Mouse (Mus musculus) bone marrow, adult 2 months (tissue): ENCODE data around the gene Nsdhl. TPM values are rescaled to one million over a fixed set of nuclear protein-coding genes. Genes with fewer than 3 reads are reported as not detected.

ENCODE experiments used
- H3K27ac ChIP-seq: fragments of 200-500 bp; 2 replicates; pipeline ENCODE4 v1.5.1; 2012; ENCODE audit warnings: low read depth, mild to moderate bottlenecking, control low read depth, inconsistent platforms, low read length; ENCODE audit not compliant: control insufficient read depth, poor library complexity, insufficient read depth
- H3K4me1 ChIP-seq: fragments of 200-500 bp; 2 replicates; pipeline ENCODE4 v1.6.1; 2011; ENCODE audit warnings: low read length; ENCODE audit not compliant: control insufficient read depth, insufficient read depth
- H3K4me3 ChIP-seq: fragments of 200-500 bp; replicated peaks from 2 replicates; pipeline ENCODE3; 2011; ENCODE audit warnings: mild to moderate bottlenecking, low read depth, low read length, control low read depth; ENCODE audit not compliant: control insufficient read depth
- CTCF ChIP-seq: fragments of 200-500 bp; IDR thresholded peaks from 2 replicates; pipeline ENCODE4 v1.5.1; 2011; ENCODE audit warnings: low read length, control low read depth; ENCODE audit not compliant: control insufficient read depth, insufficient read depth
- POLR2A ChIP-seq: fragments of 200-500 bp; IDR thresholded peaks from 2 replicates; pipeline ENCODE4 v1.6.1; 2011; ENCODE audit warnings: low read depth, mild to moderate bottlenecking, control low read depth, low read length, borderline replicate concordance; ENCODE audit not compliant: control insufficient read depth
- WGBS: fragments of 180-500 bp; shearing (Covaris S2); methylation state at CpG from one replicate; pipeline ENCODE4 v1.1.7; 2018; 5-methylcytosine and 5-hydroxymethylcytosine counted together
- polyA plus RNA-seq: library from polyadenylated mRNA; stranded (reverse); fragments of >200 nt; gene quantifications from 2 replicates; pipeline ENCODE4 v1.2.4, GENCODE M21; 2011; ENCODE audit warnings: low replicate concordance; ENCODE audit not compliant: missing spikeins, insufficient read depth, insufficient read length

Gene Nsdhl
- polyA plus RNA-seq, 1 experiment: 8.6 TPM

DNA sequence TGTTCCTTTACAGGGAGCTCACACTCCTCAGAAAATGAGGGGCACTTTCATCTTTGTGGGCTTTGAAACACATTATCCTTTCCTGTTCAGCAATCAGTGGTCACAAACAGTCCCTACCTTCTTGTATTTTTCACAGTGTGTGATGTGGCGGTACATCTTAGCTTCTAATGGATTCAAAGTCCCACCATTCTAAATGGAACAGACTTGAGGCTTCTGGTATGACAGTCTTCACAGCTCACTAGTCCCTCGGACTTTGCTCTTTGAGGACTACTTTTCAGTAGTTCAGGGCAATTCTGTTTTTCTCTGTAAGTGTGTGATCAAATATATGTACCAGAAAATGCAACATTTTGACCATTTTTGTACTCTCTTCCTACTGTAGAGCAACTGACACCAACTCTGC, 3.0 kb downstream of the Nsdhl start:
- Histone ChIP-seq H3K4me3 (no peak overlapping the region), H3K27ac (no peak overlapping the region), H3K4me1 (no peaks in the 10 kb centered on the region; the same call in 1 of the 2 replicates)
- TF ChIP-seq CTCF (no peak), POLR2A (no peak)
- 77% methylated on average over 2 of the region's 2 CpGs for WGBS

DNA sequence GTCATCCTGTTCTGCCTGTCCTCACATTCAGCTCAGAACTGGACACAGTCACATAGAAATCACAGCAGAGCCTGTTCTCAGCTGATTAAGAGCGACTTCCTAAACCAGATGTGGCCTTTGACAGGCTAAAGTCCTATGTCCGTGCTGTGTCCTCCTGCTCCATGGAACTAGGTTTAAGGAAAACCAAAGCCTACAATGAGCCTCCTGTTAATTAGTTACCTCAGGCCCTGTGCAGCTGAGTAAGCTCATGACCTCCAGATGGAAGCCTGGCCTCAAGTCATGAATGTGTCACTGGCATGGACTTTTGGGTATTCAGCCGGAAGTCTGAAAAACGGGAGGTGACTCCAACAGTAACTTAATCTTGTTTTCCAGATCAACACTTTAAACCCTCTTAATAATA, 35.1 kb downstream of the Nsdhl start:
- no peak overlapping the region for H3K4me3 ChIP-seq
- no peak overlapping the region for H3K27ac ChIP-seq
- no peak for TF ChIP-seq POLR2A
- TF ChIP-seq CTCF: no peak
- no peaks in the 10 kb centered on the region for H3K4me1 ChIP-seq
- 84% methylated on average over 4 of the region's 4 CpGs for WGBS

DNA sequence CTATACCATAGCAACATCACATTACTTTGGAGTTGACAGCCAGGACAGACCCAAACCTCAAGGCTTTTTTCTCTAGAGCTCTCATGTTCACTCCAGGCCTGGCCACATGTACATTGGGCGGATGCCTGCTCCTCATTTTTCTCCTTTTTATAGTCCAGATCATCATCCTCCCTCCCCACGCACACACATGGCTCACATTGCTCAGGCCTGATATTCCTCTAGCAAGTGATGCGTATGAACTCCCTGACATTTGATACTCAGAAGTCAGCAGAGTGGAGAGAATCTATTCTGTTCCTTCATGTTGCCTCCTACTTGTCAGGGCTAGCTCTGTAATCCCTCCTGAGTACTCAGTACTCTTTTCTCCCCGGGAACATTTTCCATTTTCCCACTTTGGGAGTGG, 38.1 kb downstream of the Nsdhl start:
- no peaks in the 10 kb centered on the region for H3K4me1 ChIP-seq
- no peak overlapping the region for H3K27ac ChIP-seq
- WGBS: 86% methylated on average over 4 of the region's 4 CpGs
- no peak for TF ChIP-seq POLR2A
- no peak for TF ChIP-seq CTCF
- no peak overlapping the region for H3K4me3 ChIP-seq

DNA sequence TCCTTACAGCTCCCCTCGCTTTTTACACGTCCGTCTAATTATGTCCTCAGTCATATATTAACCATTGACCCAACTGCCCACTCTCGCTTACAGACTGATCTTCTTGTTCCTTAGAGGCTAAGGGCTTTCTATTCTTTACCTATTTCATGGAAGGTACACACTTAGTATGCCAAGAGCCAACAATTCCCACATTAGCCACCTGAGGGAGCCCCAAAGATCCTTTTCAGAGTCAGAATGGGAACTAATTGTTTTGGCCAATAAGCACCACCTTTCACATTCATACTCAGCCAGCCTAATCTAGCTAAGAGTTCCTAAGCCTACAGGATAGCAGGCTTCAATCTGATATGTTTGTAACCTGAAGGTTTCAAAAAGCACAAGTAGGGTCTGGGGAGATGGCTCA, 42.1 kb downstream of the Nsdhl start:
- Histone ChIP-seq H3K4me3 (no peak overlapping the region), H3K27ac (no peak overlapping the region), H3K4me1 (no peaks in the 10 kb centered on the region)
- no peak for TF ChIP-seq CTCF
- no peak for TF ChIP-seq POLR2A
- WGBS: 85% methylated on average over 4 of the region's 4 CpGs

DNA sequence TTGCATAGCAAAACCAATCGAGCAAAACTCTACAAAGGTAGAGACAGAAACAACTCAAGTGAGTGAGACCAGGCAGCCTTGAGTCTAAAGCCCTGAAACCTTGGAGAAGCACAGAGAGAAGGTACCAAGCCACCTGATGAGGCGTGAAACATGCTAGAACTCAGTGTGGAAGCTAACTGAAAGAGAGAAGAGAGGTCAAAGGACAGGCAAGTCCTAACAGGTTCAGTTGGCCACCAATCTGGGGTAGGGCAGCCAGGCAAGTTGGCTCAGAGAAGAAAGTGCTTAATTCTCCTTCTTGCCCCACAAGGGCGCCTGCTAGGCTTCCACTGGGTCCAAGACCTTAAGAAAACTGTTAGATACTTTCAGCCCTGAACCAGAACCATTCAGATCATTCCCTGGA, 43.2 kb downstream of the Nsdhl start:
- no peak for TF ChIP-seq CTCF
- TF ChIP-seq POLR2A: no peak
- WGBS: 69% methylated on average over 3 of the region's 3 CpGs
- H3K4me3 ChIP-seq: no peak overlapping the region
- H3K27ac ChIP-seq: no peak overlapping the region
- H3K4me1 ChIP-seq: no peaks in the 10 kb centered on the region

DNA sequence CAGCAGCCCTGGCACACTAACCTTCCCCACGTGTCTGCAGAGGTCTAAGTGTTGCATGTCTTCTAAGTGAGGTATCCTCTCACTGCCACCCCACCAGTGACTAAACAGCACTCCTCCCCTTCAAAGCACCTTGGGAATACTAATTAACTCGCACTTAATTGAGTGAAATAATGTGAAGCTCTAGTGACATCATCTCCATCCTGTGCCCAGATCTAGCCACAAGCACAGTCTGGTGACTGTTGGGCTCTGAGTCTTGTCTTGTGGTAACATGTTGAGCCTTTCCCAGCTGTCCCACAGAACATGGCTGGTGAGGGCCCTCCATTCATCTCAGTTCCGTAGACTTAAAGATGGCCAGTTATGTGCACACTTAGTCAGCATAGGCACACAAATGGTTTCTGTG, 44.4 kb downstream of the Nsdhl start:
- no peak for TF ChIP-seq CTCF
- TF ChIP-seq POLR2A: no peak
- 71% methylated on average over 3 of the region's 3 CpGs for WGBS
- Histone ChIP-seq H3K27ac (no peak overlapping the region), H3K4me1 (no peaks in the 10 kb centered on the region), H3K4me3 (no peak overlapping the region)

DNA sequence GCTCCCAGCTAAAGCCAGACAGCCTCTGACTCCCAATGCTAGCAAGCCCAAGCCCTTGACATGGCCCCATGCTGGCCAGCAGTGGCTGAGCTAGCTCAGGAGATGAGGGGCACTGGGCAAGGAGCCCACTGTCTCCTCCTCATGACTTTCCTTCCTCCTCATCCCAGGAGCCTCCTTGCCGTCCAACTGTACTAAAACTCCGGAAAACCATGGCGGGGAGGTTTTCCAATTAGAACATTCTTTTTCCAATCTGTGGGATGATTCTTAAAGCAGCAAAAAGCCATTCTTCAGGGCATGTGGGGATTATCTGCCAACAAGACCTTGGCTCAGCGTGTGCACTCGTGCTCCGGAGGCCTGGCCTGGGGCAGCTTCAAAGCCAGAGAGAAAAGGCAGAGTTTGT, 64.5 kb downstream of the Nsdhl start:
- WGBS: 66% methylated on average over 6 of the region's 6 CpGs
- TF ChIP-seq CTCF (no peak), POLR2A (no peak)
- no peaks in the 10 kb centered on the region for H3K4me1 ChIP-seq
- H3K27ac ChIP-seq: no peak overlapping the region
- H3K4me3 ChIP-seq: no peak overlapping the region

DNA sequence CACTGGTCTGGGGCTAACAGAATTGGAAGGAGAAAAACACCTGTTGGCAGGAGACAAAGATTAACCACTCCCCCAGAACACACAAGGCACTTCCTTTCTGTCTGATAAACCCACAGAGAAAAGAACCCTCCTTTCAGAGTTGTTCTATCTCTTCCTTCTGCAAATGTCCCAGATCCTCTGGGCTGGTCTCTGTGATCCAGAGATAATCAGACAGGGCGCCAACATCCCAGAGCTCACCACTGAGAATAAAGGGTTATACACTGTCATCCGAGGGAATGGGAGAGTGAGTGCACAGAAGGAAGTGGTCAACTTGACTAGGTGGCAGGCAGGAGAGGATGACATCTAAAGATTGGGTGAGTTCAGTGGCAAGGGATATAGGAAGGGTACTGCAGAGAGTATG, 67.2 kb downstream of the Nsdhl start:
- Histone ChIP-seq H3K4me1 (no peaks in the 10 kb centered on the region), H3K27ac (no peak overlapping the region), H3K4me3 (no peak overlapping the region)
- 29% methylated on average over 2 of the region's 2 CpGs for WGBS
- TF ChIP-seq CTCF (no peak), POLR2A (no peak)

DNA sequence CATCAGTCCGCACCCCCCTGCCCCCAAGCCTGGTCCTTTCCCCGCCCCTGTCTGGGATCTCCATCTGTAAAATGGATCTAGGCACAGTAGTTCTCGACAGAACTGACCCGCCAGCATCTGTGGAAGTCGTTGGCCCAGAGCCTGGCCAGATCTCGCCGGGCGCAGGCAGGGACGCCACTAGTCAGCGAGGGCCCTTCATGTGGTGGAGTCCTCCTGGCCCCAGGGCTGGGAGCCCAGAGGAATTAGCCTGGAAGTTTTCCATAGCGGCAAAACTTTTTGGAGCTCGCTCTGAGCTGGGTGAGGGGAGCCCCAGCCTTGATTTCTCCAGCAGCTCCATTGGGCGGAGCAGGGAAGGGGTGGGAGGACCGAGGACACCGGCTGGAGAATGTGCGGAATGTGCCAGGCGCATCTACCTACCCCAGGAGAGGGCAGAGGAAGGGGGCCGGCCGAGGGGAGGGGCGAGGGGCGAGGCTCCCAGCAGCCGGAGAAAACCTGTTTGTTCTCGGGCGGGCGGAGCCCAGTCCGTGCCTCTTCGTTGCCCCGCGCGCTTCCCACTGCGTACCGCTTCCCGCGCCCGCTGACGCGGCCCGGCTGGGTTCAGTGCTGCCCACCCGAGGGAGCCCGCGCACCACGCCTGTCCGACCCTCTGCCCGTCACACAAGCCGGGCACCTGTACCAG, 68.6 kb downstream of the Nsdhl start, which contains the start of gene Zfp185:
Gene Zfp185 (plus strand): TSS at position 499 of the 679 bp plus-strand sequence.
- H3K4me1 ChIP-seq: no peaks in the 10 kb centered on the region
- WGBS: 20% methylated on average over 40 of the region's 45 CpGs
- no peak within 1 kb of the TSS for H3K4me3 ChIP-seq
- no peak within 1 kb of the TSS for H3K27ac ChIP-seq
- TF ChIP-seq CTCF (no peak), POLR2A (no peak)
